Mouse (Mus musculus) liver, adult 2 months (tissue): Measurements from ENCODE around the gene Kif1b. TPM values are rescaled to one million over a fixed set of nuclear protein-coding genes. Genes with fewer than 3 reads are reported as not detected.

Experiments
- DNase-seq: peaks from one replicate; pipeline ENCODE4 v3.0.0-alpha.2; 2011; ENCODE audit warnings: low read depth, low spot score; ENCODE audit errors: extremely low read depth
- H3K27ac ChIP-seq: fragments of 200-500 bp; replicated peaks from 2 replicates; pipeline ENCODE4 v1.5.1; 2012; ENCODE audit warnings: low read depth, mild to moderate bottlenecking, control low read depth, inconsistent platforms, low read length; ENCODE audit not compliant: insufficient read depth
- H3K27me3 ChIP-seq: fragments of 200-500 bp; 2 replicates; pipeline ENCODE4 v1.6.1; 2012; ENCODE audit warnings: mild to moderate bottlenecking, moderate library complexity, low read length, inconsistent platforms; ENCODE audit not compliant: control insufficient read depth, insufficient read depth
- H3K36me3 ChIP-seq: fragments of 200-500 bp; 2 replicates; pipeline ENCODE4 v1.6.1; 2012; ENCODE audit warnings: low read length, inconsistent platforms; ENCODE audit not compliant: control insufficient read depth, insufficient read depth
- H3K4me1 ChIP-seq: fragments of 200-500 bp; 2 replicates; pipeline ENCODE4 v1.6.1; 2011; ENCODE audit warnings: low read length; ENCODE audit not compliant: control insufficient read depth, insufficient read depth
- H3K4me3 ChIP-seq: fragments of 200-500 bp; 2 replicates; pipeline ENCODE4 v1.5.1; 2011; ENCODE audit warnings: low read depth, mild to moderate bottlenecking, control low read depth, low read length, moderate library complexity; ENCODE audit not compliant: insufficient read depth
- H3K79me2 ChIP-seq: fragments of 200-500 bp; 2 replicates; pipeline ENCODE4 v1.6.1; 2012; ENCODE audit warnings: inconsistent platforms, mild to moderate bottlenecking, low read length, moderate library complexity; ENCODE audit not compliant: control insufficient read depth, insufficient read depth
- H3K9ac ChIP-seq: fragments of 200-500 bp; 2 replicates; pipeline ENCODE4 v1.6.1; 2012; ENCODE audit warnings: low read depth, mild to moderate bottlenecking, control low read depth, inconsistent platforms, low read length
- CTCF ChIP-seq: fragments of 200-500 bp; IDR thresholded peaks from 2 replicates; pipeline ENCODE4 v1.5.1; 2011; ENCODE audit warnings: low read depth, low read length, control low read depth
- POLR2A ChIP-seq: fragments of 200-500 bp; IDR thresholded peaks from 2 replicates; pipeline ENCODE4 v1.6.1; 2011; ENCODE audit warnings: low read length, control low read depth; ENCODE audit not compliant: insufficient read depth; ENCODE audit errors: extremely low read depth
- WGBS: fragments of 180-500 bp; shearing (Covaris S2); methylation state at CpG from one replicate; pipeline ENCODE4 v1.1.7; 2018; 5-methylcytosine and 5-hydroxymethylcytosine counted together
- polyA plus RNA-seq: library from polyadenylated mRNA; depleted of rRNA; stranded (reverse); fragments of >200 nt; gene quantifications from 2 replicates; pipeline ENCODE4 v1.2.3, GENCODE M21; 2012
- total RNA-seq: library from RNA; depleted of rRNA; stranded (reverse); fragments of >200 nt; gene quantifications from 2 replicates; pipeline ENCODE4 v1.2.3, GENCODE M21; 2014

The Kif1b gene
- total and polyA plus RNA-seq, 2 experiments = 41.2 to 74.4 TPM

DNA sequence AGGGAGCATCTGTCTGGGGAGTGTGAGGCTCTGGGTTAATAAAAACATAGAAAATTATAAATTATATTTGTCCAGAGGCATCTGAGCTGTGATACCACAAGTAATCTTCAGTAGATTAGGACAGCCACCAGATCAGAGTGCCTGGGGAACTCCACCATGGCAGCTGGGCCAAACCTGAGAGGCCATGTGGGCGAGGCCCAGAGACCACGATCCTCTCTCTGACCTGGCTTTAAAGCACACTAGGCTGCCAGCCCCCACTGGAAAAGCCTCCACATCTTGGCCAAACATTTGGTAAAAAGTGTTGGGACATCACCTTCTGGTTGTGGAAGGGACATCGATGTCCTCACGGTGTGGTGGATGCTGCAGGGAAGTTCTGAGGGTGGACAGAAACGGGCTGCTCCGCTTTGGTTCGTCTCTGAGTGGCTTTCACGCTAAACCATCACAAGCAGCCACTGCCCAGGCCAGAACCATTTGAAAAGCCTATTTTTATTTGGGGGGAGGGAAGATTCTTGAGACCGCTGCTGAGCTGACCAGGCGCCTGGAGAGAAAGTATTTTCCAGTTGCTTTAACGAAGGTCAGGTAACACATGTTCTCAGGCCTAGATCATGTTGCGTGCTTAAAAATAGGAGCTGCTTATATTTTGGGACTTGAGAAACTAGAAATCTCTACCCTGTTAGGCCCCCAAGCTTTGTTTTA is 6.2 kb upstream of the Kif1b start:
- Histone ChIP-seq H3K27me3 (no peaks in the 10 kb centered on the region), H3K36me3 (no peaks in the 10 kb centered on the region), H3K79me2 (no peaks in the 10 kb centered on the region), H3K4me3 (no peak overlapping the region), H3K4me1 (no peaks in the 10 kb centered on the region), H3K27ac (no peak overlapping the region), H3K9ac (no peak overlapping the region)
- TF ChIP-seq POLR2A (no peak), CTCF (no peak)
- no peak for DNase-seq
- WGBS = 94% methylated on average over 12 of the region's 12 CpGs

DNA sequence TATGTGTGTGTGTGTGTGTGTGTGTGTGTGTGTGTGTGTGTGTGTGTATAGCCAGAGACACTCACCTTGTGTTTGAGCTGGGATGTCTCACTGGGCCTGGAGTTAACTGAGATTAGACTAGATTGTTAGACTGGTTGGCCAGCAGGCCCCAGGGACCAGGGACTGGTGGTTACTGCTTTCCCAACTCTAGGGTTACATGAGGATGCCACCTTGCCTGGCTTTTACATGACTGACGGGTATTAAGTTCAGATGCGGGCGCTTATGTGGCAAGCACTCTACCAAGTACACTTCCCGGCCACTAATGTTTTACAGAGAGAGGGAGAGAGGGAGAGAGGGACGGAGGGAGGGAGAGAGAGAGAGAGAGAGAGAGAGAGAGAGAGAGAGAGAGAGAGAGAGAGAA is 4.5 kb upstream of the Kif1b start:
- no peak for TF ChIP-seq POLR2A
- TF ChIP-seq CTCF = no peak
- Histone ChIP-seq H3K27ac (no peak overlapping the region), H3K4me3 (no peak overlapping the region), H3K79me2 (no peaks in the 10 kb centered on the region), H3K9ac (no peak overlapping the region), H3K4me1 (0 out of 2 replicates have a peak, but pooled peaks cover 5% of the 10 kb centered on the region), H3K36me3 (no peaks in the 10 kb centered on the region), H3K27me3 (no peaks in the 10 kb centered on the region)
- no peak for DNase-seq
- 92% methylated on average over 5 of the region's 5 CpGs for WGBS

DNA sequence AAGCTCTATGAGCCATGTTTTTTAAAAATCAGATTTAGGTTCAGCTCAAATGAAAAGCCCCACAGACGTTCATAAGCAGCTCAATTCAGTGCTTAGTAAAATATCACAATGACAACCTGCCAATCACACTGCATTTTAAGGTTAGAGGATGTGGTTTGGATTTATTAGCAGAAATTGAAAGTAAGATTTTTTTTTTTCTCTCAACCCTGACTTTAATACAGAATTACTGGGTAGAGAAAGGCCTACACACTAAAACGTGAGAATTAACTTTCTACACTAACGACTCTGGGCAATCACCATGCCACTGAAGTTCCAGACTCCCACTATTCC is 963 bp upstream of the Kif1b start:
- peaks cover 5% of the 10 kb centered on the region; the same call in 1 of the 2 replicates for H3K79me2 ChIP-seq
- no peak overlapping the region for H3K4me3 ChIP-seq
- WGBS = 76% methylated on average over 3 of the region's 3 CpGs
- no peak for DNase-seq
- no peaks in the 10 kb centered on the region for H3K27me3 ChIP-seq
- no peaks in the 10 kb centered on the region for H3K36me3 ChIP-seq
- H3K9ac ChIP-seq = no peak overlapping the region; the same call in 1 of the 2 replicates
- peaks cover 15% of the 10 kb centered on the region for H3K4me1 ChIP-seq
- H3K27ac ChIP-seq = no peak overlapping the region
- no peak for TF ChIP-seq POLR2A
- no peak for TF ChIP-seq CTCF

DNA sequence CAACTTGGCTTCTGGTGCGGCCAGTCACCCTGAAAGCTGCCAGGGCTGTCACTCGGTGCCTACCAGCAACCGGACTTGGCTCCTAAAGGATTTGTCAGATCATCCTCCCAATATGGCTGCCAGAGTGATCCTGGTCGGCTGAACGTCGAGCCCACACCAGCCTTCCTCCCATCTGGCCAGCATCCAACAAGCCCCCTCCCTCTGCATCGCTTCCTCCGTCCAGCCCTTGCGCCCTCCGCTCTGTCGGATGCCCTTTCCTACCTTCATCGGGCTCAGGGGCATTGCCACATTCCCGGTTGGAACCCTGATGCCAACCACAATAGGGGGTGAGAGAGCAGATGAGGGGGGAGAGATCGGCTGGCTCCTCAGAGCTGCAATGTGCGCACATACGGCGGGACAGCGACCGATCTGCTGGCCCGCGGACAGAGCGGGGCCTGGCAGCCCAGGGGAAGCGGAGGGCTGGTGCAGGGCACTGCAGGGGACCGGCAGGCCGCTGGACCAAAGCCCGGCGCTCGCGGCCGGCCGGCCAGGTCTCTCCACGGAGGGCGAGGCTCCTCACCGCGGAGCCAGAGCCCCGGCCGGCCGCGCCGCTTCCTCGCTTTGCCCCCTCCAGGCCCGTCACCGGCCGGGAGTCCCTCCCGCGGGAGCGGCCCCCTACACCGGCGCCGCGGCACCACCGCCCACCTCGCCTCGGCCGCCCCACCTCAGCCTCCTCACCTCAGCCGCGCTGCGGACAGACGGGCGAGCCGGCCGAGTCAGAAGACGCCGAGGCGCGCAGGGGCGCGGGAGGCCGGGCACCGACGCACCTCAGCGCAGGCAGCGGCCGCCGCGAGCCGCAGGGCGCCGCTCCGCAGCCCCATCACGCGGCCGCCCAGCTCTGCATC is 539 bp downstream of the Kif1b start:
- H3K4me3 ChIP-seq = peak overlapping the region; percentile 98
- peak overlapping the region; percentile 89 for H3K27ac ChIP-seq
- H3K79me2 ChIP-seq = peaks cover 13% of the 10 kb centered on the region
- under 1% methylated on average over 78 of the region's 83 CpGs for WGBS
- peak overlapping the region; percentile 90 for H3K9ac ChIP-seq
- TF ChIP-seq POLR2A (0 out of 2 replicates have a peak, but pooled peaks have one; percentile 38), CTCF (no peak)
- H3K4me1 ChIP-seq = peaks cover 25% of the 10 kb centered on the region
- DNase-seq = peak; percentile 92
- H3K36me3 ChIP-seq = no peaks in the 10 kb centered on the region
- no peaks in the 10 kb centered on the region for H3K27me3 ChIP-seq

DNA sequence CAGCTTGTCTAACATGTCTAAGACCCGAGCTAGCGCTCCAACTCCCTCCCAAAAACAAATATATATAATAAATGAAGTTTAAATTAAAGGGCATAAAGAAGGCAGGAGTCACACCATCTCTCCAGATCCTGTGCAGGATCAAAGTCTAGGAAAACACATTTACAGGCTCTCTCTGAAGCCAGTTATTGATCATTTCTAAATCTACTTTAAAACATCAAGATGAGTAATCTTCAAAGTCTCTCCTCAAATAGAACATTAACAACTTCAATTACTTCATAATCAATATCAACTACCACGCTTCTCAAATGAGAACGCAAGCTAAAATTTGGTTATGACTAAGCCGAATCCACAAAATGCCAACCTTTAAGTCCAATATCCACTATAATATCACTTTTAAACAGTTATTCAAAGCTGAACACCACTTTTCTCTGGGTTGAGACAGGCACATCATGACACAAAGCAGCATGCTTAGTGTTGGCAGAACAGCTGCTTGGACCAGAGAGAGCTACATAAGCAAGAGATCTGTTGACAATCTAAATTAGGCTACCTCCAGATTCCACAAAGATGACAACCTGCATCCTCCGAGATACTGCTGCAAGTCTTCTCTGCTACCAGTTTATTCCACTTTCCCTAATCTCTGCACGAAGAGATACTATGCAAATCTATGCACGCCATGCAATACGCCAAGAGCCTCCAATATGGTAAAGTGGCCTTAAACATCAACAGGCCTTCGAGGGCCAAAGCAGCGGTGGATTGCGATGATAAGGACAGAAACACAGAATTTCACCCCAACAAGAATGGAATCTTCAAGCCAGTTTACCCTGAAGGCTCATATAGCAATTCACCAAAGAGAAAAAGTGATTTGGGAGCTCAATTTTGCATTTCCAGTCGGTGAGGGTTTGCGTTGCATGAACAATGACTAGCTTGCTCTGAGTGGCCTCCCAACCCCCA is 1.5 kb downstream of the Kif1b start:
- H3K9ac ChIP-seq = peak overlapping the region; percentile 90
- no peaks in the 10 kb centered on the region for H3K36me3 ChIP-seq
- no peaks in the 10 kb centered on the region for H3K27me3 ChIP-seq
- 9% methylated on average over 14 of the region's 14 CpGs for WGBS
- peaks cover 21% of the 10 kb centered on the region for H3K79me2 ChIP-seq
- peaks cover 30% of the 10 kb centered on the region for H3K4me1 ChIP-seq
- DNase-seq = peak; percentile 91
- TF ChIP-seq CTCF = no peak
- no peak for TF ChIP-seq POLR2A
- H3K27ac ChIP-seq = peak overlapping the region; percentile 89
- H3K4me3 ChIP-seq = peak overlapping the region; percentile 98
